Mouse (Mus musculus) lung, postnatal 0 days (tissue): Measurements from ENCODE around the gene 1700037H04Rik.

Source experiments
- CTCF ChIP-seq: IDR thresholded peaks from 2 replicates; pipeline ENCODE4 v1.5.1; 2016; ENCODE audit warnings: antibody characterized with exemption, mild to moderate bottlenecking
- EP300 ChIP-seq: IDR thresholded peaks from 2 replicates; pipeline ENCODE4 v1.6.1; 2016; ENCODE audit warnings: antibody characterized with exemption, mild to moderate bottlenecking, control low read depth

DNA sequence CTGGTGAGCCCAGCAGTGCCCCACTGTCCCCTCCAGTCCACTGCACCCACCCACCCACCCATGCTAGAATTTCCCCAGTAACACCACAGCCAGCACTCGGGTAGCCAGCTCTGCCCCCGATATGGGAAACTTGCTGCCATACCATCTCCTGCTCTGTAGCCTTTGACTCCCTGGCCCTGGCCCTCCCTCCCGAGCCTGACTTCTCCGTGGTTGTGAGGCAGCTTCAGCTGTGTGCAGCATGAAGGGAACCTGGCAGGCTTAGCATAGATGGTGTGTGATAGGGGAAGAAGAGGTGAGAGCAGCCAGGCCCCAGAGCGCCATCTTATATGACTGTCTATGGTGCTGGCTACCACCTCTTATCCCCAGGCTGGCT, 19.4 kb downstream of the 1700037H04Rik start:
- no peak for TF ChIP-seq CTCF
- no peak for TF ChIP-seq EP300
